Mouse (Mus musculus): ENCODE results near the gene Sbsn. TPM values are rescaled to one million over a fixed set of nuclear protein-coding genes. Genes with fewer than 3 reads are reported as not detected.

Gene Sbsn
- total RNA-seq, 2 experiments from 2014 or later = 4.8 to 5.1 TPM

Other genes with a start within 250 kb of the Sbsn start
- 10 to 100 TPM in 1 of 2 experiments, 1 to 10 TPM in 1; 7.3 to 12.8 TPM for gene Arhgap33, start 216.4 kb upstream of the Sbsn start, total RNA-seq (2021)
- gene Hspb6, start 199.3 kb upstream of the Sbsn start, total RNA-seq (2021) = 100 to 1,000 TPM; 279 to 308 TPM
- gene Proser3, start 199.2 kb upstream of the Sbsn start, total RNA-seq (2021) = 1 to 10 TPM; 5.2 to 7.8 TPM
- 10 to 100 TPM; 14.8 to 17.1 TPM for gene Lin37, start 191.6 kb upstream of the Sbsn start, total RNA-seq (2021)
- gene U2af1l4, start 188.2 kb upstream of the Sbsn start, total RNA-seq (2021) = 10 to 100 TPM; 70.5 to 72.7 TPM
- 1 to 10 TPM; 2.1 to 3.1 TPM for gene Gm49396, start 188.1 kb upstream of the Sbsn start, total RNA-seq (2021)
- gene Psenen, start 187.8 kb upstream of the Sbsn start, total RNA-seq (2021) = 10 to 100 TPM; 80.0 to 83.8 TPM
- 1 to 10 TPM; 1.1 to 1.2 TPM for gene Igflr1, start 186.0 kb upstream of the Sbsn start, total RNA-seq (2021)
- 10 to 100 TPM; 29.5 to 35.8 TPM for gene Kmt2b, start 162.7 kb upstream of the Sbsn start, total RNA-seq (2021)
- not detected for gene Zbtb32, start 152.6 kb upstream of the Sbsn start, total RNA-seq (2021)
- gene Upk1a, start 138.6 kb upstream of the Sbsn start, total RNA-seq (2021) = under 1 TPM; 0.62 to 0.86 TPM
- gene Cox6b1, start 125.3 kb upstream of the Sbsn start, total RNA-seq (2021) = 1,000 to 10,000 TPM; 2,883 to 3,014 TPM
- gene Etv2, start 115.6 kb upstream of the Sbsn start, total RNA-seq (2021) = not detected
- gene Rbm42, start 101.2 kb upstream of the Sbsn start, total RNA-seq (2021) = 10 to 100 TPM; 58.8 to 62.2 TPM
- 10 to 100 TPM; 13.1 to 16.6 TPM for gene Haus5, start 86.5 kb upstream of the Sbsn start, total RNA-seq (2021)
- not detected for gene Pmis2, start 79.9 kb upstream of the Sbsn start, total RNA-seq (2021)
- gene 2200002J24Rik, start 52.5 kb upstream of the Sbsn start, total RNA-seq (2021) = not detected
- under 1 TPM; 0.14 to 0.74 TPM for gene Atp4a, start 39.3 kb upstream of the Sbsn start, total RNA-seq (2021)
- 100 to 1,000 TPM; 208 to 221 TPM for gene Tmem147, start 21.9 kb upstream of the Sbsn start, total RNA-seq (2021)
- gene Gapdhs, start 7.8 kb upstream of the Sbsn start, total RNA-seq (2021) = not detected
- 1 to 10 TPM; 4.6 to 5.7 TPM for gene Dmkn, start 12.3 kb downstream of the Sbsn start, total RNA-seq (2021)
- not detected for gene Krtdap, start 36.4 kb downstream of the Sbsn start, total RNA-seq (2021)
- not detected for gene Ffar2, start 72.3 kb downstream of the Sbsn start, total RNA-seq (2021)
- gene Ffar3, start 104.7 kb downstream of the Sbsn start, total RNA-seq (2021) = not detected
- gene Ffar1, start 110.1 kb downstream of the Sbsn start, total RNA-seq (2021) = not detected
- 1 to 10 TPM in 1 of 2 experiments, under 1 TPM in 1; 0.09 to 1.2 TPM for gene Cd22, start 128.9 kb downstream of the Sbsn start, total RNA-seq (2021)
- 1 to 10 TPM in 1 of 2 experiments, under 1 TPM in 1; 0.31 to 1.3 TPM for gene Mag, start 163.4 kb downstream of the Sbsn start, total RNA-seq (2021)
- gene Hamp2, start 173.2 kb downstream of the Sbsn start, total RNA-seq (2021) = 1 to 10 TPM in 1 of 2 experiments, under 1 TPM in 1; 0.76 to 1.2 TPM
- gene Hamp, start 192.6 kb downstream of the Sbsn start, total RNA-seq (2021) = 1 to 10 TPM; 1.6 to 1.9 TPM
- gene Usf2, start 205.3 kb downstream of the Sbsn start, total RNA-seq (2021) = 100 to 1,000 TPM; 100 to 103 TPM
- 1 to 10 TPM; 5.5 to 5.6 TPM for gene Lsr, start 222.0 kb downstream of the Sbsn start, total RNA-seq (2021)
- gene Fam187b, start 222.3 kb downstream of the Sbsn start, total RNA-seq (2021) = under 1 TPM; 0.36 TPM

Data from heart, postnatal 4 days (tissue).